Mouse (Mus musculus): ENCODE data around the gene Spg7.
"Not testable (repeated sequence)": the region's sequence is repeated elsewhere in the genome, so short reads cannot be mapped to it uniquely, and the experiment has no call there.

Gene Spg7

GRCm38 (mm10) chr8:123062721-123063120 is at the start of gene Spg7:
Gene Spg7, plus strand, starts transcription at chr8:123062942.
- DNase-seq (ENCODE audit: low spot score in 2 of 2): no peak

- DNase-seq (ENCODE audit: low spot score in 2 of 2): no peak
These were observed 48.3 kb upstream of the Spg7 start for GRCm38 (mm10) chr8:123014429-123014828.

GRCm38 (mm10) chr8:123015074-123015473 is 47.7 kb upstream of the Spg7 start:
- DNase-seq (ENCODE audit: low spot score in 2 of 2): no peak

GRCm38 (mm10) chr8:123017143-123017542 is 45.6 kb upstream of the Spg7 start:
- no peak for DNase-seq (ENCODE audit: low spot score in 2 of 2)

- DNase-seq (ENCODE audit: low spot score in 2 of 2): no peak
These were observed 44.1 kb upstream of the Spg7 start for GRCm38 (mm10) chr8:123018484-123019164.

GRCm38 (mm10) chr8:123020084-123020483 is 42.7 kb upstream of the Spg7 start:
- no peak for DNase-seq (ENCODE audit: low spot score in 2 of 2)

- no peak for DNase-seq (ENCODE audit: low spot score in 2 of 2)
These were observed 41.9 kb upstream of the Spg7 start for GRCm38 (mm10) chr8:123020859-123021258.

GRCm38 (mm10) chr8:123021259-123021658 is 41.5 kb upstream of the Spg7 start:
- DNase-seq (ENCODE audit: low spot score in 2 of 2): no peak

GRCm38 (mm10) chr8:123022727-123023126 is 40.0 kb upstream of the Spg7 start:
- no peak for DNase-seq (ENCODE audit: low spot score in 2 of 2)

- no peak for DNase-seq (ENCODE audit: low spot score in 2 of 2)
These were observed 38.5 kb upstream of the Spg7 start for GRCm38 (mm10) chr8:123024226-123024625.

- no peak for DNase-seq (ENCODE audit: low spot score in 2 of 2)
These were observed 36.8 kb upstream of the Spg7 start for GRCm38 (mm10) chr8:123025951-123026351.

GRCm38 (mm10) chr8:123027786-123028185 is 35.0 kb upstream of the Spg7 start:
- no peak for DNase-seq (ENCODE audit: low spot score in 2 of 2)

- not testable (repeated sequence) for DNase-seq (ENCODE audit: low spot score in 2 of 2)
These were observed 32.7 kb upstream of the Spg7 start for GRCm38 (mm10) chr8:123030091-123030490.

- no peak for DNase-seq (ENCODE audit: low spot score in 2 of 2)
These were observed 31.3 kb upstream of the Spg7 start for GRCm38 (mm10) chr8:123031321-123031978.

- peak in 1 of 2 experiments; percentile 18 for DNase-seq (ENCODE audit: low spot score in 2 of 2)
These were observed 30.0 kb upstream of the Spg7 start for GRCm38 (mm10) chr8:123032730-123033129.

- DNase-seq (ENCODE audit: low spot score in 2 of 2): no peak
These were observed 29.3 kb upstream of the Spg7 start for GRCm38 (mm10) chr8:123033431-123033830.

- peak; percentile 69 to 72 for DNase-seq (ENCODE audit: low spot score in 2 of 2)
These were observed 28.6 kb upstream of the Spg7 start for GRCm38 (mm10) chr8:123034171-123034570.

GRCm38 (mm10) chr8:123036956-123037355 is 25.8 kb upstream of the Spg7 start:
- peak; percentile 23 for DNase-seq (ENCODE audit: low spot score in 2 of 2)

- DNase-seq (ENCODE audit: low spot score in 2 of 2): no peak
These were observed 25.3 kb upstream of the Spg7 start for GRCm38 (mm10) chr8:123037487-123037886.

GRCm38 (mm10) chr8:123038351-123038750 is 24.4 kb upstream of the Spg7 start:
- DNase-seq (ENCODE audit: low spot score in 2 of 2): no peak

GRCm38 (mm10) chr8:123039376-123040109 is 23.2 kb upstream of the Spg7 start:
- DNase-seq (ENCODE audit: low spot score in 2 of 2): no peak

GRCm38 (mm10) chr8:123040110-123040650 is 22.6 kb upstream of the Spg7 start:
- DNase-seq (ENCODE audit: low spot score in 2 of 2): no peak
